Mouse (Mus musculus): ENCODE measurements around the gene Ccdc186.

Gene Ccdc186

DNA sequence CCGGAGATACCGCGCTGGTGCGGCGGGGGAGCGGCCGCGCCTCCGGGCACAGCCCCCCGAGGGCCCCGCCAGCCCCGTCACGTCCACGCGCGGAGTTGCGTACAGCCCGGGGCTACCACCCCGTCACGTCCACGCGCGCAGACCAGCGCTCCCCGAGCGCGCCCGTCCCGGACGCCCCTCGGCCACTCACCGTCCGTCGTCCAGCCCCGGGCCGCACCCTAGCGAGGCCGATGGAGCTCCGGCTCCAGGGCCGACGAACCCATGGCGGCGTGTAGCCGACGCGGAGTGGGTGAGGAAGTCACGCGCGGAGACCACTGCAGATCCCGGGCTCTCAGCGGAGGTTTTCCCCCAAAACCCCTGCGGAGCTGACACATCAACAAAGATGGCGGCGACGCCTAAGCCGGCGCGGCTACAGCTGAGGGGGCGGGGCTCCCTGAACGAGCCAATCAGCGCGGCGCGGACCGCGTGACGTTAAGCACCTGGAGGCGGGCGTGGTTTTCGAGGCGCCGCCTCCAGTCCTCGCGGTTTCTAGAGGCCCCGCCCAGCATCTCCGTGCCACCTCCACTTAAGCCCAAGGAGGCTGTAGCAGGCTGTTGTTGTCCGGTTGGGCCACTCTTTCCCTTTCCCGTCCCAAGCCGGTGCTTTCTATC, at the start of gene Ccdc186:
Gene Ccdc186 (minus strand): TSS at position 393 of the 650 bp plus-strand sequence.
- peak; percentile 96 for DNase-seq

GRCm38 (mm10) chr19:56867701-56868100, 45.7 kb upstream of the Ccdc186 start:
- no peak for DNase-seq

GRCm38 (mm10) chr19:56856455-56856854, 34.5 kb upstream of the Ccdc186 start:
- no peak for DNase-seq

- no peak for DNase-seq
These were observed 30.6 kb upstream of the Ccdc186 start for GRCm38 (mm10) chr19:56852590-56852989.

DNA sequence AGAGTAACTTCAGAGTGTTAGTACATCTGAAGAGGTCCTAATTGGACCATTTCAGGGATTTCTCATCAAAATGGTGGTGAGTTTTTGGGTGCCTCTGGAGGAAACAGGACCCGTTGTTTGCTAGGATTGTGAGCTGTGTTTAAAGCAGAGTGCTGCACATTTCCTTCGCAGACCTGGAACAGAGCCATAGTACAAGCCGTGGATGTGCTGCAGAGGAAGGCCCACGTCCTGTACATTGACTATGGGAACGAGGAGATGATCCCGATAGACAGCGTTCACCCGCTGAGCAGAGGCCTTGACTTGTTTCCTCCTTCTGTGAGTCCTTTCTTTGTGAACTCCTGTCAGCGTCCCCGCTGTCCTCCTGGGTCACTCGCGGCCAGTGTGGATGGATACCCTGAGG, 21.0 kb upstream of the Ccdc186 start:
- no peak for DNase-seq

- peak; percentile 24 for DNase-seq
These were observed 17.1 kb upstream of the Ccdc186 start for GRCm38 (mm10) chr19:56838942-56839706.

DNA sequence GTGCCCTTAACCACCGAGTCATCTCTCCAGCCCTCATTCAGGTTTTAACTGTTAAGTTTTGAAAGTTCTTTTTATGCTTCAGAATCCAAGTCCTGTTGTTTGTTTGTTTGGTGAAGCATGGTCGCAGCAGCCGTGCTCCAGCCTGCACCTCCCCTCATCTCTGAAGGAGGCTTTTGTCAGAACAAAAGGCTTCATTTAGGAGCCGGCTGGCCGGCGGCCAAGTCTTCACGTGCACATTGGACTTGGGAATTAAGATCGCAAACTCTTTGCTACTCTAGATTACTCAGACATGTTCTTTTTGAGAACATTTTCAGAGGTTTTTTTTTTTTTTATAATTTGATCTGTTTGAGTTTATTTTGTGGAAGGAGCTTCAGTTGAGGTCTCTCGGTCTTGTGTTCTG, 13.3 kb upstream of the Ccdc186 start:
- DNase-seq = peak; percentile 83

GRCm38 (mm10) chr19:56830163-56830562, 8.2 kb upstream of the Ccdc186 start:
- no peak for DNase-seq

- no peak for DNase-seq
These were observed 7.3 kb upstream of the Ccdc186 start for GRCm38 (mm10) chr19:56829267-56829666.

- DNase-seq = no peak
These were observed 6.3 kb upstream of the Ccdc186 start for GRCm38 (mm10) chr19:56828305-56828704.

GRCm38 (mm10) chr19:56826047-56826631, 4.1 kb upstream of the Ccdc186 start, which contains the start of gene Tdrd1:
Gene Tdrd1, plus strand, starts transcription at chr19:56826209.
- DNase-seq = peak; percentile 25

DNA sequence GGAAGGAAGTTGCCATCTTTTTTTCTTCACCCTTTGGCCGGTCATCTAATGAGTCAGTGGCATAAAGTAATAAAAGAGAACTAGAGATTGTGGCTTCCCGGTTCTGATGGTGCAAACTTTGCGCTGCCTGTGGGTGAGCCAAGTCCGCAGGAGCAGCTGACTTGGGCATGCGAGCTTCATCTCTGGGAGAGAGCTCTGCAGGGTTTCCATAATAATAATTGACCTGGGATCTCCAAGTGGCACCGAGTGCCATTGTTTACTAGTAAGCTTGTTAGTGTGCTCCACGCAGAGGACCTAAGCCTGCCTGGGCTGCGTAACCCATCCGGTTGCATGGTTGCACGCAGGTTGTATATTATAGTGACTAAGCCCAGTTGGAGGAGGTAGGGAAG, 452 bp upstream of the Ccdc186 start:
- DNase-seq = no peak

DNA sequence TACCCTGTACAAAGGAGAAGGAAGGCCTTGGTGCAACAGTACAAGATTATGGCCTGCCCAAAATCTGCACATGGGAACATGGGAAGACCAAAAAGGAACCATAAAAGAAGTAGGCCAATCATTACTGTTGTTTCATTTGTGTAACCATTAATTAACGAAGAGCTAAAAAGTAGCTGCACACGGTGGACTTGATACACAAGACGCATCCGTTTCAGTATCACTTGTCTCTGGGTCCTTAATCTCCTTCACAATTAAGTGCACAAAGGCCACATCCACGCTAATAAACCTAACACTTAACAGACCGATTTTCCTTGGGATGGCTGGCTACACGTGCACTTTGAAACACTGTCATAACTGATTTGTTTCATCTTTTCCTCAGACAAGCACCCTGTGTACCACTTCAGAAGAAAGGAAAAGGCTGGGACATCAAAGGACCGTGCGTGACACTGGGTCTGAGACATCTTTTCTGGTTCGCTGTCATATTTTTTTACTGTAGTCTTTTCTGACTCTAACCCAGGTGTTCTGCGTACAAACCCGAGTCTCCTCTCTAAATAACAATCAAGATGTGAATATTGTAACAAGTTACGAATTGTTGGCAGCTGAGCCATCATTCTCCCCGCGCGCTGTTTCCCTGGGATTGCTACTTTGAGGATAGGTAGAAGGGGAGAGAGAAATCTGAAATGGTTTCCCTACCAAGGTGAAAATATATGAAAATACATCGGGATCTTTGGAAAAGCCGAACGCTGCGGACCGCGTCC, 771 bp downstream of the Ccdc186 start:
- DNase-seq = peak; percentile 53

- DNase-seq = peak; percentile 33
These were observed 4.0 kb downstream of the Ccdc186 start for GRCm38 (mm10) chr19:56817851-56818526.

DNA sequence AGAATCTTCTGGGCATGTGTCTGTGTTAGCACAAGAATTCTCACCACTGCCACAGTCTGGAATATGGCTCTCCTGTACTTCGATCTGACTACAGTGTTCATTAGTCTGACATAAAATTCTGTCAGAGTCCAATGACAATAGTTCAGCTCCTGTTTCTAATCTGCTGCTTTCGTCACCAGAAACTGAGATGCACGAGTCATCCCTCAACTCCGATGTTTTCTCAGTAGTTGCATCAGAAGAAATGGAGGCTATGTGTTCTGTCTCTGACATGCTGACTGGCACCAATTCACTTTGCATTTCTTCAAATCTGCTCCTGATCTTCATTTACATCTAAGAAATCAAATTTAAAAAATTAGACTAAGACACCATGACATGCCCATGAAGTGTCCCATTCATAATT, 8.6 kb downstream of the Ccdc186 start:
- DNase-seq = no peak

GRCm38 (mm10) chr19:56811590-56811989, 10.4 kb downstream of the Ccdc186 start:
- peak; percentile 62 for DNase-seq

GRCm38 (mm10) chr19:56810641-56811146, 11.3 kb downstream of the Ccdc186 start:
- no peak for DNase-seq

- peak; percentile 69 for DNase-seq
These were observed 13.2 kb downstream of the Ccdc186 start for GRCm38 (mm10) chr19:56808771-56809170.

DNA sequence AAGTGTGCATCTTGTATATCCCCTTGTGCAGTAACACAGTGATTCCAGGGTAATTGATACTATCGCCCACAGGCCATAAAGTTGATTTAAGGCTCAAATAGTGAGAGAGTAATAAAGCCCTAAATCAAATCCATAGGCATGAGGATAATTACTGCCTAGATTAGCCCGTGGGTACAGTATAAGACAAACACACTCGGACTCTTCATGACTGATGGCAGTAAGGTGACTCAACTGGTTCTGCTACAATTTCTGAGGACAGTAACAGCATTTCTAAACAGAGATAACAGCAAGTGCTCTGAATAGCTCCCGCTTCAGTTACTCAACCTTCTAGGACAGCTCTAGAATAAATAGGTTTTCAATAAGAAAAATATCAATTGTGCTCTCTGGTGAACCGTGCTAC, 14.9 kb downstream of the Ccdc186 start:
- no peak for DNase-seq

DNA sequence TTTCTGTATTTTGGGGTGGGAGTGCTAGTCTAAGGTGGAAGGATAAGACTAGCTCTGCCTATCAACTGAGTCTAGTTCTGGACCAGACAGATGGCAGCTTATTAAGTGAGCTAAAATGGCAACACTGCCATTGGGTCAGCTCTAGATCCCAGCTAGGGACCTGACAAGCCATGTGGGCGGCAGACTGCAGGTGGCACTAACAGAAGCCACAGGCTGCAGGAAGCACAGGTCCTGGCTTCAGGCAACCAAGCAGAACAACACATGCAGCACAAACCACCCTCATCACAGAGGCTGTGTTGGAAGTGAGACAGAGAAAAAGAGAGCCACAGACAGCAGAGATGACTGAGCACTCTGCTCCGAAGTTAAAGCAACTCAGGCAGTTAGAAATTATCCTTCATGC, 16.6 kb downstream of the Ccdc186 start:
- no peak for DNase-seq

DNA sequence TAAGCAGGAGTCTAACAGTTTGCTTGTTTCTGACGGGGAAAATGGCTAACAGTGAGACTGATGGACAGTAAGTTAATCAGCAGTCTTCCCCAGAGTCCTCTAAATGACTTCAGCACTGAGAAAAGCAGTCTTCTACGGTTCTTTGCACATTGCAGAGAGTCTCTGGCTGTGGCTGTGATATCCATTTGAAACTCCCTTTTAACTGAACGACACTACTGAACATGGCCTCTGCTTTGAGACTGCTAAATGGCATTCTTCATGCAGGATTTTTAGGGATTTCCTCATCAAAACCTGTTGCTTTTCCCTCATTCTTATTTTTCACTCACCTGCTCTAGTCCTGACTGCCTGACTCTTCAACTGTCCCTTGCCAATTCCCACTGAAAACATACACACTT, 19.6 kb downstream of the Ccdc186 start:
- DNase-seq = no peak

DNA sequence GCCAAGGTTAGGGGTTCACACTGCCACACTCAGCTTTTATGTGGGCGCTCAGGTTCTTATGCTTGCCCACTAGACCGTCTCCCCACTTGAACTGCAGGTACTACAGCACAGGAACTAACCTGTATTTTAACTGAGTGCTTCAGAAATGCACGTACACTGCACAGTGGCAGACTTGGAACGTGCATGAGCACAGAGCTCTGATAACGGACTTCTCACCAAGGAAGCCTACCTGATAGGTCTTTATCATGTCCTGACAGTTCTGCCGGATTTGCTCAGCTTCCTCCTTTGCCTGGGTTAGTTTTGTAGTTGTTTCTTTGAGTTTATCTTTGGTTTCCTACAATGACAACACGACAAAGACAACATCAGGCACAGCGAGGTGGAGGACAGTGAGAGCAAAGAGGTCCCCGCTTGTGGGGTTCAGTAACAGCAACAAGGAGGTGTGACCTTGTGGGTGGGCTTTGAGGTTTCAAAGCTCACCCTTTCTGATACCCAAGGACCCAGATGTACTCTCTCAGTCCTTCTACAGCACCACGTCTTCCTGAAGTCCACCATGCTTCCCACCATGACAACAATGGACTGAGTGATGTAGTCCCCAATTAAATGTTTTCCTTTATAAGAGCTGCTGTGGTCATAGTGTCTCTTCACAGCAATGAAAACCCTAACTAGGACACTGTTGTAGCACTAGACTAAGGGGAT, 20.2 kb downstream of the Ccdc186 start:
- no peak for DNase-seq
